Mouse (Mus musculus): Measurements from ENCODE around the gene Olfr524. TPM values are rescaled to one million over a fixed set of nuclear protein-coding genes. Genes with fewer than 3 reads are reported as not detected.

The Olfr524 gene
- polyA plus RNA-seq, 1 experiment from 2014 or later = not detected

GRCm38 (mm10) chr7:140179176-140179575, 26.6 kb downstream of the Olfr524 start:
- H3K4me1 ChIP-seq = no peaks in the 10 kb centered on the region
- DNase-seq (ENCODE audit: low spot score) = no peak
- no peak overlapping the region for H3K4me3 ChIP-seq
- 84% methylated on average over 2 of the region's 2 CpGs for WGBS
- H3K27ac ChIP-seq (replicated peaks) = no peak overlapping the region
- H3K36me3 ChIP-seq (replicated peaks) = no peaks in the 10 kb centered on the region
- H3K27me3 ChIP-seq (replicated peaks; ENCODE audit: low read depth, poor library complexity, severe bottlenecking) = no peaks in the 10 kb centered on the region
- no peaks in the 10 kb centered on the region for H3K9me3 ChIP-seq

GRCm38 (mm10) chr7:140172936-140173335, 32.8 kb downstream of the Olfr524 start, which contains the start of gene Olfr523:
Gene Olfr523 (plus strand): TSS chr7:140173217.
- no peak for DNase-seq (ENCODE audit: low spot score)

GRCm38 (mm10) chr7:140170863-140171262, 34.9 kb downstream of the Olfr524 start:
- Histone ChIP-seq H3K27ac (replicated peaks) (no peak overlapping the region), H3K4me3 (no peak overlapping the region), H3K27me3 (replicated peaks; ENCODE audit: low read depth, poor library complexity, severe bottlenecking) (no peaks in the 10 kb centered on the region), H3K9me3 (no peaks in the 10 kb centered on the region), H3K36me3 (replicated peaks) (no peaks in the 10 kb centered on the region), H3K4me1 (no peaks in the 10 kb centered on the region)
- whole genome bisulfite sequencing = 92% methylated on average over 3 of the region's 3 CpGs
- no peak for DNase-seq (ENCODE audit: low spot score)

More at GRCm38 (mm10) chr7:140172936-140173335, 32.8 kb downstream of the Olfr524 start, which contains the start of gene Olfr523:
- H3K4me3 ChIP-seq = no peak within 1 kb of the TSS
- no peaks in the 10 kb centered on the region for H3K36me3 ChIP-seq (replicated peaks)
- 79% methylated on average over 1 of the region's 1 CpGs for WGBS
- no peak within 1 kb of the TSS for H3K27ac ChIP-seq (replicated peaks)
- H3K4me1 ChIP-seq = no peaks in the 10 kb centered on the region
- no peaks in the 10 kb centered on the region for H3K9me3 ChIP-seq
- H3K27me3 ChIP-seq (replicated peaks; ENCODE audit: low read depth, poor library complexity, severe bottlenecking) = no peaks in the 10 kb centered on the region

- no peak overlapping the region for H3K4me3 ChIP-seq
- no peak overlapping the region for H3K27ac ChIP-seq (replicated peaks)
- no peaks in the 10 kb centered on the region for H3K27me3 ChIP-seq (replicated peaks; ENCODE audit: low read depth, poor library complexity, severe bottlenecking)
- H3K9me3 ChIP-seq = no peaks in the 10 kb centered on the region
- no peaks in the 10 kb centered on the region for H3K4me1 ChIP-seq
- DNase-seq (ENCODE audit: low spot score) = no peak
- 76% methylated on average over 4 of the region's 4 CpGs for WGBS
- no peaks in the 10 kb centered on the region for H3K36me3 ChIP-seq (replicated peaks)
Observed at GRCm38 (mm10) chr7:140169386-140169785, 36.4 kb downstream of the Olfr524 start.

- no peak for DNase-seq (ENCODE audit: low spot score)
Observed at GRCm38 (mm10) chr7:140167950-140168349, 37.8 kb downstream of the Olfr524 start.

GRCm38 (mm10) chr7:140164664-140165063, 41.1 kb downstream of the Olfr524 start, which contains the start of gene Olfr522:
Gene Olfr522 (minus strand): TSS chr7:140164764.
- no peaks in the 10 kb centered on the region for H3K4me1 ChIP-seq
- DNase-seq (ENCODE audit: low spot score) = no peak
- no peaks in the 10 kb centered on the region for H3K27me3 ChIP-seq (replicated peaks; ENCODE audit: low read depth, poor library complexity, severe bottlenecking)
- 77% methylated on average over 7 of the region's 7 CpGs for WGBS
- no peaks in the 10 kb centered on the region for H3K9me3 ChIP-seq
- no peak within 1 kb of the TSS for H3K4me3 ChIP-seq
- H3K27ac ChIP-seq (replicated peaks) = no peak within 1 kb of the TSS
- no peaks in the 10 kb centered on the region for H3K36me3 ChIP-seq (replicated peaks)

More at GRCm38 (mm10) chr7:140167950-140168349, 37.8 kb downstream of the Olfr524 start:
- Histone ChIP-seq H3K9me3 (no peaks in the 10 kb centered on the region), H3K36me3 (replicated peaks) (no peaks in the 10 kb centered on the region), H3K27me3 (replicated peaks; ENCODE audit: low read depth, poor library complexity, severe bottlenecking) (no peaks in the 10 kb centered on the region), H3K4me1 (no peaks in the 10 kb centered on the region), H3K27ac (replicated peaks) (no peak overlapping the region), H3K4me3 (no peak overlapping the region)
- WGBS = 82% methylated on average over 1 of the region's 1 CpGs

GRCm38 (mm10) chr7:140160363-140160762, 45.4 kb downstream of the Olfr524 start:
- no peak overlapping the region for H3K4me3 ChIP-seq
- H3K27ac ChIP-seq (replicated peaks) = no peak overlapping the region
- H3K27me3 ChIP-seq (replicated peaks; ENCODE audit: low read depth, poor library complexity, severe bottlenecking) = peaks cover 27% of the 10 kb centered on the region
- H3K9me3 ChIP-seq = no peaks in the 10 kb centered on the region
- no peaks in the 10 kb centered on the region for H3K36me3 ChIP-seq (replicated peaks)
- no peaks in the 10 kb centered on the region for H3K4me1 ChIP-seq
- WGBS = 88% methylated on average over 3 of the region's 3 CpGs
- no peak for DNase-seq (ENCODE audit: low spot score)

GRCm38 (mm10) chr7:140154218-140154927, 51.4 kb downstream of the Olfr524 start, which contains the start of gene Sprn:
Gene Sprn (minus strand): TSS chr7:140154877.
- H3K4me1 ChIP-seq = peaks cover 19% of the 10 kb centered on the region
- DNase-seq (ENCODE audit: low spot score) = peak; percentile 37
- peaks cover 64% of the 10 kb centered on the region for H3K27me3 ChIP-seq (replicated peaks; ENCODE audit: low read depth, poor library complexity, severe bottlenecking)
- H3K27ac ChIP-seq (replicated peaks) = peak within 1 kb of the TSS; percentile 14; the same call in 1 of the 2 replicates
- H3K4me3 ChIP-seq = peak within 1 kb of the TSS; percentile 53
- 2% methylated on average over 28 of the region's 28 CpGs for WGBS
- no peaks in the 10 kb centered on the region for H3K36me3 ChIP-seq (replicated peaks)
- H3K9me3 ChIP-seq = no peaks in the 10 kb centered on the region

- Histone ChIP-seq H3K27me3 (replicated peaks; ENCODE audit: low read depth, poor library complexity, severe bottlenecking) (peaks cover 64% of the 10 kb centered on the region), H3K4me1 (peaks cover 19% of the 10 kb centered on the region), H3K9me3 (no peaks in the 10 kb centered on the region), H3K27ac (replicated peaks) (no peak overlapping the region), H3K36me3 (replicated peaks) (no peaks in the 10 kb centered on the region), H3K4me3 (peak overlapping the region; percentile 53)
- no peak for DNase-seq (ENCODE audit: low spot score)
- 16% methylated on average over 4 of the region's 4 CpGs for WGBS
Observed at GRCm38 (mm10) chr7:140153829-140154217, 51.9 kb downstream of the Olfr524 start.

GRCm38 (mm10) chr7:140153383-140153782, 52.4 kb downstream of the Olfr524 start:
- peaks cover 62% of the 10 kb centered on the region for H3K27me3 ChIP-seq (replicated peaks; ENCODE audit: low read depth, poor library complexity, severe bottlenecking)
- WGBS = 6% methylated on average over 28 of the region's 28 CpGs

More at GRCm38 (mm10) chr7:140153383-140153782, 52.4 kb downstream of the Olfr524 start:
- Histone ChIP-seq H3K4me3 (peak overlapping the region; percentile 53), H3K4me1 (peaks cover 19% of the 10 kb centered on the region), H3K27ac (replicated peaks) (no peak overlapping the region; the same call in 1 of the 2 replicates), H3K36me3 (replicated peaks) (no peaks in the 10 kb centered on the region), H3K9me3 (no peaks in the 10 kb centered on the region)
- DNase-seq (ENCODE audit: low spot score) = peak; percentile 49

Other genes with a start within 250 kb of the Olfr524 start
- 0.92 and 1.3 TPM in 2 replicates for gene 6430531B16Rik, start 227.2 kb downstream of the Olfr524 start, polyA plus RNA-seq (2016; fragmentation: Nextera tagmentation; extraction: Ambion mirVana)
- gene Adam8, start 213.4 kb downstream of the Olfr524 start, polyA plus RNA-seq (2016; fragmentation: Nextera tagmentation; extraction: Ambion mirVana) = 1.7 and 2.3 TPM in 2 replicates
- 39.2 and 42.7 TPM in 2 replicates for gene Zfp511, start 169.6 kb downstream of the Olfr524 start, polyA plus RNA-seq (2016; fragmentation: Nextera tagmentation; extraction: Ambion mirVana)
- 80.2 and 80.8 TPM in 2 replicates for gene Tubgcp2, start 169.3 kb downstream of the Olfr524 start, polyA plus RNA-seq (2016; fragmentation: Nextera tagmentation; extraction: Ambion mirVana)
- 2.6 and 9.9 TPM in 2 replicates for gene Msx3, start 156.9 kb downstream of the Olfr524 start, polyA plus RNA-seq (2016; fragmentation: Nextera tagmentation; extraction: Ambion mirVana)
- gene Caly, start 123.4 kb downstream of the Olfr524 start, polyA plus RNA-seq (2016; fragmentation: Nextera tagmentation; extraction: Ambion mirVana) = 0.98 and 1.4 TPM in 2 replicates
- gene Prap1, start 112.6 kb downstream of the Olfr524 start, polyA plus RNA-seq (2016; fragmentation: Nextera tagmentation; extraction: Ambion mirVana) = not detected in 2 replicates
- gene Fuom, start 103.5 kb downstream of the Olfr524 start, polyA plus RNA-seq (2016; fragmentation: Nextera tagmentation; extraction: Ambion mirVana) = 12.4 and 15.9 TPM in 2 replicates
- gene Paox, start 90.2 kb downstream of the Olfr524 start, polyA plus RNA-seq (2016; fragmentation: Nextera tagmentation; extraction: Ambion mirVana) = 18.6 and 21.3 TPM in 2 replicates
- 174 and 178 TPM in 2 replicates for gene Echs1, start 89.5 kb downstream of the Olfr524 start, polyA plus RNA-seq (2016; fragmentation: Nextera tagmentation; extraction: Ambion mirVana)
- 25.3 and 31.3 TPM in 2 replicates for gene Mtg1, start 68.4 kb downstream of the Olfr524 start, polyA plus RNA-seq (2016; fragmentation: Nextera tagmentation; extraction: Ambion mirVana)
- 0.15 and 0.67 TPM in 2 replicates for gene Sprn, start 51.1 kb downstream of the Olfr524 start, polyA plus RNA-seq (2016; fragmentation: Nextera tagmentation; extraction: Ambion mirVana)
- gene Olfr522, start 41.2 kb downstream of the Olfr524 start, polyA plus RNA-seq (2016; fragmentation: Nextera tagmentation; extraction: Ambion mirVana) = not detected in 2 replicates
- not detected in 2 replicates for gene Olfr523, start 32.7 kb downstream of the Olfr524 start, polyA plus RNA-seq (2016; fragmentation: Nextera tagmentation; extraction: Ambion mirVana)
- gene Cd163l1, start 12.3 kb upstream of the Olfr524 start, polyA plus RNA-seq (2016; fragmentation: Nextera tagmentation; extraction: Ambion mirVana) = not detected in 2 replicates
- not detected in 2 replicates for gene 5830411N06Rik, start 41.3 kb upstream of the Olfr524 start, polyA plus RNA-seq (2016; fragmentation: Nextera tagmentation; extraction: Ambion mirVana)
- 0.03 TPM in 1 of 2 replicates, not detected in the other for gene Olfr525, start 114.9 kb upstream of the Olfr524 start, polyA plus RNA-seq (2016; fragmentation: Nextera tagmentation; extraction: Ambion mirVana)
- not detected in 2 replicates for gene Olfr527, start 128.1 kb upstream of the Olfr524 start, polyA plus RNA-seq (2016; fragmentation: Nextera tagmentation; extraction: Ambion mirVana)
- gene Olfr60, start 155.7 kb upstream of the Olfr524 start, polyA plus RNA-seq (2016; fragmentation: Nextera tagmentation; extraction: Ambion mirVana) = not detected in 2 replicates
- gene Olfr530, start 170.4 kb upstream of the Olfr524 start, polyA plus RNA-seq (2016; fragmentation: Nextera tagmentation; extraction: Ambion mirVana) = not detected in 2 replicates
- gene Olfr531, start 197.0 kb upstream of the Olfr524 start, polyA plus RNA-seq (2016; fragmentation: Nextera tagmentation; extraction: Ambion mirVana) = not detected in 2 replicates
- not detected in 2 replicates for gene Olfr532, start 215.7 kb upstream of the Olfr524 start, polyA plus RNA-seq (2016; fragmentation: Nextera tagmentation; extraction: Ambion mirVana)

Data from embryonic facial prominence, embryonic 10.5 days (tissue).